Mouse (Mus musculus) adrenal gland, adult (tissue): ENCODE data around the gene Bcdin3d.

Experiments
- DNase-seq, 2 experiments: peaks; one replicate each; pipeline ENCODE4 v3.0.0; 2022 to 2023; ENCODE audit warnings: low spot score in 1 of 2; ENCODE audit not compliant: inconsistent age in 2 of 2

Gene Bcdin3d

GRCm38 (mm10) chr15:99442358-99442757 is 32.2 kb downstream of the Bcdin3d start:
- peak in 1 of 2 experiments; percentile 52 for DNase-seq

DNA sequence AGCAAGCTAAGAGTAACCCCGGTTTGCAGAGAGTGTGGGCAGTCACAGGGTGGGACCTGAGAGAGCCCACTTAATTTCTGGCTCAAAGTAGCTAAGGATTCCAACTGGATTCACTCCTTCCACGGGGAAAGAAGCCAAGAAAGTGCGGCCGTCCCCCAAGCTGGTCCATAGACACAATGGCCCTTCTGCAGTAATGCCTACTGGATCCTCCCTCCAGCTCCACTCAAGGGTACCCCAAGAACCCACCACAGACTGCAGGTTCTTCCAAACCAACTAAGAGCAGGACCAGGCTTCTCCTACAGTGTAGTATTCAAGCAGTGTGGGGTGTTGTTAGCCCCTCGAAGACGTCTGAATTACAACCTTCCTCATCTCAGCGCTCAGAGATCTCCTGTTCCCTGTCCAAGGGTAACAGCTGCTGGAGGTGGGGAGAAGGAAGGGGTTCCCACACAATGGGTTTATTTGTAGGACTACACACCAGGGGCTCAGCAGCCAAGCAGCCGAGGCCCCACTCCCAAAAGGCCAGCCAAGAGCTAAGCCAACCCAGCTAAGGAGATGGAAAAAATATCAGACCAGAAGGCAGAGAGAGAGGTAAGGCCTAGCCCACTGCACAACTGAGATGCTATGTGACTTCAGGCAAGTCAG is 33.6 kb downstream of the Bcdin3d start:
- no peak for DNase-seq

- DNase-seq = peak in 1 of 2 experiments; percentile 65
These were observed 34.3 kb downstream of the Bcdin3d start for GRCm38 (mm10) chr15:99440112-99440815.

- no peak for DNase-seq
These were observed 35.4 kb downstream of the Bcdin3d start for GRCm38 (mm10) chr15:99438966-99439698.

- peak; percentile 86 to 92 for DNase-seq
These were observed 40.6 kb downstream of the Bcdin3d start for GRCm38 (mm10) chr15:99433913-99434312.

DNA sequence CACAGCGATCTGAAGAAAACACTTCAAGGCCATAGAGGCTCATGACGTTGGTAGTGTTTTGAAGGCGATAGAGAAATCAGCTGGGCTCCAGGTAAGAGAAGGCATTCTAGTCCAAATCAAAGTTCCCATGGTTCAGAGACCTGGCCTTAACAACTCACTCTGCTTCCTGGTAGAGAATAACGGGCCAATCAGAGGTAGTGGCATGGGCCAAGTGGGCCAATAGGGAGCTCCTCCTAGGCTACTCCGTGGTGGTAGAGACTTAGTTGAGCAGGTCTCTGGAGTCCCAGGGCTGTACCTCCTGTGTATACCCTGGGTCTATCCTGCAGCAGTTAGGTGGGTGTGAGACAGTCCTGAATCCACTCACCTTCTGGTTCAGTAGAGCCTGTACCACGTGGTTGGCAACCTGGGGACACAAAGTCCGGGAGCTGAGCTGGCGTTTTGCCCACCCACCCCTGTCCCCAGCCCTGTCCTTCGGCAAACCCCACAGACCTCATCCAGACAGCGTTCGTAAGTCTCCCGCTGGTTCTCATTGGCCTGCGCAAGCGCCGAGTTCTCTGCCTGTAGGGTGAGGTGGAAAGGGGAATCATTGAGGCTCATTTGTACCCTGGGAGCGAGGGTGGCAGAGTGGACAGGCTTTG is 41.3 kb downstream of the Bcdin3d start:
- peak in 1 of 2 experiments; percentile 70 for DNase-seq

- DNase-seq = peak in 1 of 2 experiments; percentile 72
These were observed 42.6 kb downstream of the Bcdin3d start for GRCm38 (mm10) chr15:99431967-99432366.

GRCm38 (mm10) chr15:99431504-99431903 is 43.0 kb downstream of the Bcdin3d start:
- no peak for DNase-seq

DNA sequence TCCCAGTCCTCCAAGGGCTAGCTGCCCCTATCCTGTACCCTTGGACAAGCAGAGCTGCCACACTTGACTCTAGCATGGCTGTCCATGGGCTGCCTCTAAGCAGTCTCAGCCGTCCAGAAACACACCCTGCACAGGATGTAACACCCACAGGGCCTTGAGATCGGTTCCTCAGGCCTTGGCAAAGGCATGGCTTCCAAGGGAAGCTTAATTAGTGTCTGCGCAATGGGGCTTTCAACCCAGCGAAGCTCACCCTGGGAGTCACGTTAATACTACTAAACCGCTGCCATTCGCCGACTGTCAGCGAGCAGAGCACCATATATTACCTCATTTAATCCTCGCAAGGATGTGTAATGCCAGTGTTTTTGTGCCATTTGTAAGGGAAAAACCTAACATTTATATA is 43.5 kb downstream of the Bcdin3d start:
- DNase-seq = peak in 1 of 2 experiments; percentile 79

DNA sequence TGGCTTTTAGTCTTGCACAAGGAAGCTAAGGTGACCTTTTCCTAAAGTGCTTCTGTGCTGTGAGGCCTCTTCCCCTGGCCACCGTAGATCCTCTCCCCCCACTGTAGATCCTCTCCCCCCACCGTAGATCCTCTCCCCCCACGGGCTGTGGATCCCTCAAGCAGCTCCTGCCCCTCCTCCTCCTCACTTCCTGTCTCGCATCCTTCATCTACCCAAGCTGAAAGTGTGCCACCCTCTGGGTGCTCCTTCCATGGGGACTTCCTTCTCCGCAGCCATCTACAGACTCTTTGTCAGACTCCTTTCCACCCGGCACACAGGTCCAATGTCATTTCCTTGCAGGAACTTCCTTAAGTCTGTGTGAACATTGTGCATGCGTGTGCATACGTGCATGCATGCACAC is 44.1 kb downstream of the Bcdin3d start:
- DNase-seq = peak in 1 of 2 experiments; percentile 65

- DNase-seq = no peak
These were observed 50.6 kb downstream of the Bcdin3d start for GRCm38 (mm10) chr15:99423884-99424283.

DNA sequence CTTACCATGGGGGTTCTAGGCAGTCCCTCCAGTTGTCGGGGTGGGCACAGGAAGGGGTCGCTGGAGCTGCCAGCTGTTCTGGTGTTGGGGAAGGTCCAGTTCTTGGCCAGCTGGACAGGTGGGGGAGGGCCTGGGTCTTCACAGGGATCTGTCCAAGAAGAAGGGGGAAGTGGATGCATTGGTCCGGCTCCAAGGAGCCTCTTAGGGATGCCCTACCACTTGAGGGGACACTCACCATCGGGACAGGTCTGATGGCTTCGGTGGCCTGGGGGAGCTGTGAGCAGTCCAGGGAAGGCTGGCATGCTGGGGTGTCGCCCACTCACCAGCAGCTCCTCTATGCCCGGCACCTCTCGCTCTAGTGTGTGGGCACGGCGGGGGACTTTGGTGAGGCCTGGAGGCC is 51.4 kb downstream of the Bcdin3d start:
- no peak for DNase-seq

- no peak for DNase-seq
These were observed 52.0 kb downstream of the Bcdin3d start for GRCm38 (mm10) chr15:99422551-99422950.

DNA sequence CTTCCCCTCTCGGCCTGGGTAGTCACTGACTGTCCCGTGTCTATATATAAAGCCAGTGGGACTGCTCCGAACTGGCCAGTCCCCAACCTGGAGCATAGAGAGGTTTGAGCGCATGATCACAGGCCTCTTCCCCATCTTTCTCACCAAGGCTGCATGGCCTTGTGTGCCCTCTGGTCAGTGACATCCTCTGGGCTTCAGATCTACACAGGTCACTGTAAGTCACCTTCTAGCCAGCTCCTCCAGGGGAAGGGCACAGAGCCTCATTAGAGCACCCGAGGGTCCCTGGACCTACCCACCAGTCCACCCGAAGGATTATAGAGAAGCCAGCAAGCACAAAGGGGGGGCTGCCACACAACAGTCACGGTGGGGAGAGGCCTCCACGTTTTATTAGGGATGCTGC is 52.9 kb downstream of the Bcdin3d start:
- no peak for DNase-seq

DNA sequence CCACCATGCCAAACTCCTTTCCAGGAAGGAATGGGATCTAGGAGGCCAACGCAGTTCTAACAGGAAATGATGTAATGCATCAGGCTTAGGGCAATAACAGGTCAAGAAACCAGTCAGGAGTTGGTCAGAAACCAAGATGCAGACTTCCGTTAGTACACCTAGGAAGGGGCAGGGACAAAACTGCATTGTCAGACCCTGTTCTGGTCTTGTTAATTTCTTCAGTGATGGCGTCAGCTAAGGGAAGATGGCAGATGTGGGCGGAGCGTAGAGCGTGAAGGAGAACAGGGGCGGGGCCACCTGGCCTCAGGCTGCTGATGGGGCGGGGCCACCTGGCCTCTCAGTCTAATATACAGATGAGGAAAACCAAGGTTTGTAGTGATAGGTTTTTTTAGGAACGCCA is 53.4 kb downstream of the Bcdin3d start:
- DNase-seq = peak in 1 of 2 experiments; percentile 69

GRCm38 (mm10) chr15:99420521-99421014 is 54.0 kb downstream of the Bcdin3d start:
- peak; percentile 56 to 85 for DNase-seq

DNA sequence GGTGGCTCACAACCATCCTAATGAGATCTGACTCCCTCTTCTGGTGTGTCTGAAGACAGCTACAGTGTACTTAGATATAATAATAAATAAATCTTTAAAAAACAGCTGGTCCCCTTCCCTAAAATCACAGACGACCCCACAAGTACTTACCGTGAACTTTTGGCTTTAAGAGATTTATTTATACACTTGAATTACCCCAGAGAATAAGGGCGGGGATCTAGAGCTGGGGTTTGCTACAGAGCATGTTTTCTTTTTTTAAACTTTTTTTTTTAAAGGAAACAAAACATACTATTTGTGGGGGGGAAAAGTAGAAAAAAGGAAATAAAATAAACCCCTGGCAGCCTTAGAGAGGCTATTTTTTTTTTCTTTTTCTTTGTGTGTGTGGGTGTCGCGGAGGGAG is 54.4 kb downstream of the Bcdin3d start:
- no peak for DNase-seq
